Mouse (Mus musculus): Measurements from ENCODE around the gene Slc5a5.

DNA sequence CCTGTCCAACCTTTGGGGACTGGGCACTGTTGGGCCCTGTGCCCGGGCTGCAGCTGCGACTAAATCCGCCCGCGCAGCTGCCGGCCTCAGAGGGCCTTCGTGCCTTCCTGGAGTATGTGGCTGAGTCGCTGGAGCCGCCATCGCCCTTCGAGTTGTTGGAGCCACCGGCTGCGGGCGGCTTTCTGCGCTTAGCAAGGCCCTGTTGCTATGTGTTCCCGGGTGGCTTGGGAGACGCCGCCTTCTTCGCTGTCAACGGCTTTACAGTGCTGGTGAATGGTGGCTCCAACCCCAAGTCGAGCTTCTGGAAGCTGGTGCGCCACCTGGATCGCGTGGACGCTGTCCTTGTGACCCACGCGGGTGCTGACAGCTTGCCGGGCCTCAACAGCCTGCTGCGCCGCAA, 20.4 kb upstream of the Slc5a5 start:
- TF ChIP-seq POLR2A (IDR thresholded peaks at IDR 0.05; ENCODE audit: insufficient read depth, low read depth, low read length) = no peak
- TF ChIP-seq CTCF (IDR thresholded peaks at IDR 0.05) = no peak

All from heart, adult 2 months (tissue).